Mouse (Mus musculus) heart, embryonic 11.5 days (tissue): Measurements from ENCODE around the gene Macrod1. TPM values are rescaled to one million over a fixed set of nuclear protein-coding genes. Genes with fewer than 3 reads are reported as not detected.

ENCODE experiments used
- ATAC-seq: fragments of 200-750 bp; cut with Nextera tagmentation; replicated peaks from 2 replicates; pipeline ENCODE4 v1.8.0; 2017; ENCODE audit warnings: moderate library complexity; ENCODE audit not compliant: insufficient number of reproducible peaks, low FRiP score, low TSS enrichment
- H3K27ac ChIP-seq: fragments of 300-500 bp; sonication (generic); 2 replicates; pipeline ENCODE4 v1.5.1; 2014; ENCODE audit warnings: mild to moderate bottlenecking, low read depth, low read length
- H3K27me3 ChIP-seq: fragments of 300-500 bp; sonication (generic); 2 replicates; pipeline ENCODE4 v1.6.1; 2014; ENCODE audit warnings: mild to moderate bottlenecking, low read length, mixed read lengths; ENCODE audit not compliant: control insufficient read depth, insufficient read depth
- H3K36me3 ChIP-seq: fragments of 300-500 bp; sonication (generic); 2 replicates; pipeline ENCODE4 v1.6.1; 2014; ENCODE audit warnings: mild to moderate bottlenecking, low read length, moderate library complexity, mixed read lengths; ENCODE audit not compliant: control insufficient read depth, insufficient read depth
- H3K4me1 ChIP-seq: fragments of 300-500 bp; sonication (generic); 2 replicates; pipeline ENCODE4 v1.6.1; 2014; ENCODE audit warnings: low read length; ENCODE audit not compliant: control insufficient read depth, insufficient read depth
- H3K4me2 ChIP-seq: fragments of 300-500 bp; sonication (generic); 2 replicates; pipeline ENCODE4 v1.6.1; 2014; ENCODE audit warnings: mild to moderate bottlenecking, moderate library complexity
- H3K4me3 ChIP-seq: fragments of 300-500 bp; sonication (generic); 2 replicates; pipeline ENCODE4 v1.5.1; 2014; ENCODE audit warnings: low read depth, low read length
- H3K9ac ChIP-seq: fragments of 300-500 bp; sonication (generic); 2 replicates; pipeline ENCODE4 v1.6.1; 2014; ENCODE audit warnings: mild to moderate bottlenecking, low read depth, low read length, moderate library complexity
- H3K9me3 ChIP-seq: fragments of 300-500 bp; sonication (generic); replicated peaks from 2 replicates; pipeline ENCODE4 v1.6.1; 2016; ENCODE audit warnings: low read length; ENCODE audit not compliant: control insufficient read depth
- WGBS: fragments of 180-500 bp; shearing (Covaris S2); extraction: QIAGEN DNeasy Blood & Tissue Kit; methylation state at CpG from one replicate; pipeline ENCODE4 v1.1.7; 2014; ENCODE audit not compliant: insufficient replicate concordance; 5-methylcytosine and 5-hydroxymethylcytosine counted together
- polyA plus RNA-seq: library from polyadenylated mRNA; unstranded; fragments of >200 nt; fragmentation: Nextera tagmentation; extraction: Ambion mirVana; gene quantifications from 2 replicates; pipeline ENCODE4 v1.2.1, GENCODE M21; 2014

The Macrod1 gene
- polyA plus RNA-seq, 1 experiment from 2014 or later, result 13.3 TPM

DNA sequence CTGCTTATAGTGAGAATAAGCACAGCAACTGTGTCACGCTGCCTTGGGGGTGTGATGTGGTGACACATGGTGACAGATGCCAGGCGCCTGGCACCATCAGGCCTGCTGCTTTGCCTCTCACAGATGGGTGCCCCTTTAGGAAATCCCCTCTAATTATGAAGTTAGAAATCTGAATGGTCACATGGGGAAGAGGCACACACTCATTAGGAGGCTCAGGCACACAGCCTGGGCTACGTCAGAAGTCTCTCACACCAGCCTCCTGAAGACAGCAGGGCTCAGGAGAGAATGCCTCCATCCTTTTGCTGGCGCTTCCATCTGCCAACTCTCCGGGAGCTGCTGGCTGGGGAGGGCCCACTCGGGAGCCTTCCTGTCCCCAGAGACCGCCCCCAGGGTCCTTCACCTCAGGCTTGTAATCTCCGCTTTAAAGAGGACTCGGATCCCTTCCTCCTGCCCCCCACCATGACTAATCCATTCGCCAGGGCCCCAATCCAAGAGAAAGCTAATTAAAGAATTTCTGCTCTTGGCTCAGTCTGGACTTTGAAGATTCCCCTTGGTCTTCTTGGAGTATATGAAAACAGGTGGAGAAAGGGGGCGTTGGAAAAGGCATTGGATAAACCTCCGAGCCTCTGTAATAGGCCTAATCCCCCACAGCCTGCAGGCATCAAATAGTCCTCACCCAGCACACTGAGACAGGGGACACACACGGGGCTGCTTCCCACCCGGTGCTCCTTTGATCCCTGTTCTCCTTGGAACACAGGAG lies 26.6 kb downstream of the Macrod1 start:
- no peak for ATAC-seq
- Histone ChIP-seq H3K27me3 (peaks cover 17% of the 10 kb centered on the region), H3K9ac (no peak overlapping the region)

DNA sequence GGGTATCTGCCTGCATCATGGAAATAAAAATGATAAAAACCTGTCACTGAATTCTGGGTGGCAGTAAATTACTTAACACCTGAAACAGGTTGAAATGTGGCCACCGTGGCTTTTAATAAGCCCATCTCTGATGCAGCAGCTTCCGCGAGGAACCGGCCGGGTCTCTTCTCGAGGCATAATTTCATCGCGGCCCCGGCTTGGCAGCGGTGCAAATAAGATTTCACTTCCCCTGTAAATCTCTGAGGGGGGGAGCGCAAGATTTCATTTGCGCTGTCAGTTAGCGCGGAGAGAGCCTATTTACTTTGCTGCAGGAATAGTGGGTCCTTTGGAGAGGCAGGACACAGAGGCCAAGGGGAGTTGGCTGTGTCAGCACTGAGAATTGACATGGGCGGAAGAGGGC lies 28.1 kb downstream of the Macrod1 start:
- Histone ChIP-seq H3K4me2 (no peak overlapping the region), H3K36me3 (no peaks in the 10 kb centered on the region), H3K4me3 (no peak overlapping the region), H3K27me3 (peaks cover 28% of the 10 kb centered on the region), H3K9me3 (no peaks in the 10 kb centered on the region), H3K27ac (no peak overlapping the region), H3K4me1 (peaks cover 6% of the 10 kb centered on the region; the same call in 1 of the 2 replicates), H3K9ac (no peak overlapping the region)
- no peak for ATAC-seq
- WGBS, result 78% methylated on average over 15 of the region's 15 CpGs

More for the DNA sequence above, 26.6 kb downstream of the Macrod1 start:
- 27% methylated on average over 14 of the region's 14 CpGs for WGBS
- Histone ChIP-seq H3K4me3 (no peak overlapping the region), H3K4me1 (peaks cover 3% of the 10 kb centered on the region; the same call in 1 of the 2 replicates), H3K27ac (no peak overlapping the region), H3K36me3 (no peaks in the 10 kb centered on the region), H3K4me2 (no peak overlapping the region), H3K9me3 (no peaks in the 10 kb centered on the region)

DNA sequence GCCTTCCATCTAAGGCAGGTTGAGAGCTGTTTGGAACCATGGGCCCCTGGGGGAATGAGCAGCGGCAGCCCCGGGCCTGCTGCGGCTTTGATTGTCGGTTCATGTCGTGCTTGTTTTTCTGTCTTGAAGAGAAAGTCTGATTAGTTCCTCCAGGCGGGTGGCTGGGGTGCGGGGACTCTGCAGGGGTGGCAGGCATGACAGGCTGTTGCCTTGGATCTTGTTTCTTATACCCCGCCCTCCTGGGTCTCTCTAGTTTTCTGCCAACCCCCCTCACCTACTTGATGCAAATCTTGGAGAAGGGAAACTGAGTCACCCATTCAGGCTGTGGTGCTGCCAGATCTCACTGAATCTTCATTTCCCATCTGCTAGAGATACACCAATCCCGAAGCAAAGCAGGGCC lies 31.9 kb downstream of the Macrod1 start:
- H3K27ac ChIP-seq, result no peak overlapping the region
- peaks cover 6% of the 10 kb centered on the region; the same call in 1 of the 2 replicates for H3K4me1 ChIP-seq
- ATAC-seq, result no peak
- no peaks in the 10 kb centered on the region for H3K36me3 ChIP-seq
- H3K27me3 ChIP-seq, result peaks cover 47% of the 10 kb centered on the region
- H3K4me3 ChIP-seq, result no peak overlapping the region
- H3K9me3 ChIP-seq, result no peaks in the 10 kb centered on the region
- WGBS, result 14% methylated on average over 9 of the region's 9 CpGs
- no peak overlapping the region for H3K4me2 ChIP-seq
- no peak overlapping the region for H3K9ac ChIP-seq

DNA sequence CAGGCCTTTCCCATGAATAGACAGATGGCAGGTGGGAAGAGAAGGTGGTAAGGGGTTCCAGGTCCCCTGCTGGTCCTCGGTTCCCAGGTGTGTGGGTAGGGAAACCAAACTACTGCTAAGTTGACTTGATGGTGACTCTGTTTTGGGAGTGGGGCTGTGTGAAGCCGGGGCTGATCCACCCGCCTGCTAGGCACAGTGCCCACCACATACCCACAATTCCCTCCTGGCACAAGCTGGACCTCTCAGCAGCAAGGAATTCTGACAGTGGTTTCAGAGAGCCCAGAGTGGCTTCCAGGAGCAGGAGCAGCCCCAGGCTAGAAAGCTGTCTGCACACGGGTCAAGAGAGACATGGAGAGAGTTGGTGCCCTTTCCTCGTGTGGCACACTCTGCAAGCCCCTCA lies 32.4 kb downstream of the Macrod1 start:
- no peak overlapping the region for H3K9ac ChIP-seq
- H3K36me3 ChIP-seq, result no peaks in the 10 kb centered on the region
- H3K27me3 ChIP-seq, result peaks cover 48% of the 10 kb centered on the region
- no peak overlapping the region for H3K4me2 ChIP-seq
- H3K27ac ChIP-seq, result no peak overlapping the region
- 45% methylated on average over 5 of the region's 5 CpGs for WGBS
- no peaks in the 10 kb centered on the region for H3K9me3 ChIP-seq
- ATAC-seq, result no peak
- no peak overlapping the region for H3K4me3 ChIP-seq
- peaks cover 6% of the 10 kb centered on the region; the same call in 1 of the 2 replicates for H3K4me1 ChIP-seq

DNA sequence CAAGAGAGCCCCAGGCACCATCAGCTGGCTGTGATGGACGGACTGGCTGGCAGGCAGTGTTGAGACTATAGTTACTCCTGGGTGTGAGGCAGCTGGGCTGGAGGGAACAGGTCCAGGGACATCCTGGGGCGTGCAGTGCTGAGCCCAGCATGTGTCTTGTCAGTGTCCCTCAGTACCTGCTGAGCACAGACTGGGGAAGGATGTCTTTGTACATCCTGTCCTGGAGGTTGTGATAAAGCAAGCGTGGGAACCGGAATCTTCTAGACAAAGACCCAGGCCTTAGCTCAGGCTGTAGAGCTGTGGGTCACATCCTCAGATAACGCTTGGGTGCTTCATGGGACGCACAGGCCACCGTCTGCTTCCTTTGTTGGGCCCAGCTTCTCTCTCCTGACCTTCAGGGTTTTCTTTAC lies 33.2 kb downstream of the Macrod1 start:
- H3K36me3 ChIP-seq, result no peaks in the 10 kb centered on the region
- no peak overlapping the region for H3K27ac ChIP-seq
- no peak for ATAC-seq
- H3K9me3 ChIP-seq, result no peaks in the 10 kb centered on the region
- H3K9ac ChIP-seq, result no peak overlapping the region
- H3K4me1 ChIP-seq, result peaks cover 6% of the 10 kb centered on the region; the same call in 1 of the 2 replicates
- H3K27me3 ChIP-seq, result peaks cover 51% of the 10 kb centered on the region
- no peak overlapping the region for H3K4me2 ChIP-seq
- no peak overlapping the region for H3K4me3 ChIP-seq
- 45% methylated on average over 7 of the region's 7 CpGs for whole genome bisulfite sequencing

DNA sequence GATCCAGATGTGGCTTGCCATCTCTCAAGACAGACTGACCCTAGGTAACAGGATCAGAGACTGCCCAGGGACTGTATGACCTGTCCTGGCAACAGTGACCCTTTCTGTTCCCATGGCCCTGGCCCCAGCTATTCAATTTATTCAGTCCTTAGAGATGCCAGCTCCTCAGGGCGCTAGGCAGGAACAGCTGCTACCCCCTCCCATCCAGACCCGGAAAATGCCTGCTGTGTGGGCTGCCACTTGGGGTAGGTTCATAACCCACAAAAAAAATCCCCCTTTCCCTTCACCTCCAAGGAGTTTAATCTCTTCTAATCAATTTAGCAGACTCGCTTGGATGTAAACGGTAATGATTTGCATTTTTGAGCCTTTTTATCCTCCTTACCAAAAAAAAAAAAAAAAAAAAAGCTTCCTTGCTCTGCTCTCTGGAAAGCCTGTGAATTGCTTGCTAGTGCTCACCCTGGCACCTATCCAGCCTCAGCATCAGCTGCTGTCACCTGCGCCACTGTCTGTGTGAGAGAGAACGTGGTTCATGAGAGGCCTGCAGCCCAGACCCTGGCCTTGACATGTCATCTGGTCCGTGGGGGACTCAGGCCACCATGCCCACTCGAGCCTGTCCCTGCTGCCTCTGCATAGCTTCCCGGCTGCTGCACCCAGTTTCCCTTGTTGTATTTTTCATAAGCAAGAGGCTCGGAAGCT lies 33.9 kb downstream of the Macrod1 start:
- 40% methylated on average over 10 of the region's 10 CpGs for WGBS
- no peak for ATAC-seq
- peaks cover 3% of the 10 kb centered on the region; the same call in 1 of the 2 replicates for H3K4me1 ChIP-seq
- no peak overlapping the region for H3K4me2 ChIP-seq
- no peak overlapping the region for H3K4me3 ChIP-seq
- H3K27ac ChIP-seq, result no peak overlapping the region
- no peak overlapping the region for H3K9ac ChIP-seq
- H3K36me3 ChIP-seq, result no peaks in the 10 kb centered on the region
- peaks cover 58% of the 10 kb centered on the region for H3K27me3 ChIP-seq
- no peaks in the 10 kb centered on the region for H3K9me3 ChIP-seq

DNA sequence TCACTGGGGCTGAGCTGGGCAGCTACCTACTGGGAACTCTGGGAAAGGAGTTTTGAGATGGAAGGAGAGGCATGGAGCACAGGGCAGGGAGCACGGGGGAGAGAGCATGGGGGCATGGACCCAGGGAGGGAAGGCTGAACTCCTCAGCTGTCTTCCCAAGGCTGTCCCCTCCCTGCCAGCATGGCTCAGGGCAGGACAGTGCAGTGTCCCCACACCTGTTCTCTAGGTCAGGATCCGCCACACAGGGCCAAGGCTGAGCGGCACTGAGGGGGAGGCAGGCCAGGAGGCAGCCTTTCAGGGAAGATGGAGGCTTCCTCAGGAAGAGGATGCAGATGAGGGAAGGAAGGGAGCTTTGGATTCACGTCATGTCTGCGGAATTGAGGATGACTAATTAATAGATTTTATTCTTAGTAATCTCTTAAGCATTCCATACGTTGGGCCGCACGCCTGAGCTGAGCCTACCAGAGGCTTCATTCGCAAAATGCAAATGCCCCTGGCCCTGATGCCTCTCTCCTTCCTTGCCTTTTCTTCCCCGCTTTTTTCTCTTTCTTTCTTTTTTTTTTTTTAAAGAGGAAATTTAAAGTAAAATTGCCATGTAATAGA lies 34.9 kb downstream of the Macrod1 start:
- H3K27ac ChIP-seq, result no peak overlapping the region
- no peak overlapping the region for H3K4me3 ChIP-seq

DNA sequence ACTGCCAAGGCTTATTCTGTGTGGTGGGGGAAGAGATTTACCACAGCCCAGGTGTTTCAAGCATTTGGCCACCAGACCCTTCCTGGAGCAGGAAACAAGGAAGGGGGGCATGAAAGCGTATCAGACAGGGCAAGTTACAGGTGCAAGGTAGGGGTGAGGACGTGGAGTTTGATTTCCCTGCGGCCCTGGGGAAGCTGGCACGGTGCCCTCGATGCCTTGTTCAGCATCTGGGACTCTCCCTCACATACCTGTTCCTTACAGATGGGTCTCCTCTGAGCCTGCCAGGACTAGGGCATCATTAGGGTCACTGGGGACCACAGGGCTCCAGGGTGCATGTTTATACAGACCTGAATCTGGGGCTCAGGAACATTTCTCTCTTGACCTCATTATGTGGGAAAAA lies 36.1 kb downstream of the Macrod1 start:
- ATAC-seq, result no peak
- no peak overlapping the region for H3K27ac ChIP-seq
- H3K9ac ChIP-seq, result no peak overlapping the region
- no peak overlapping the region for H3K4me3 ChIP-seq
- H3K4me1 ChIP-seq, result peaks cover 3% of the 10 kb centered on the region; the same call in 1 of the 2 replicates
- H3K4me2 ChIP-seq, result no peak overlapping the region
- H3K9me3 ChIP-seq, result no peaks in the 10 kb centered on the region
- H3K27me3 ChIP-seq, result peaks cover 64% of the 10 kb centered on the region
- no peaks in the 10 kb centered on the region for H3K36me3 ChIP-seq
- WGBS, result 73% methylated on average over 5 of the region's 5 CpGs

More for the DNA sequence above, 34.9 kb downstream of the Macrod1 start:
- Histone ChIP-seq H3K4me2 (no peak overlapping the region), H3K9me3 (no peaks in the 10 kb centered on the region), H3K9ac (no peak overlapping the region), H3K36me3 (no peaks in the 10 kb centered on the region), H3K27me3 (peaks cover 63% of the 10 kb centered on the region), H3K4me1 (peaks cover 3% of the 10 kb centered on the region; the same call in 1 of the 2 replicates)
- WGBS, result 61% methylated on average over 10 of the region's 10 CpGs
- no peak for ATAC-seq
